Mouse (Mus musculus) embryo, embryonic 11.5 days (tissue): ENCODE measurements around the gene Edc3.
"Not testable (repeated sequence)": the region's sequence is repeated elsewhere in the genome, so short reads cannot be mapped to it uniquely, and the experiment has no call there.

Experiments used
- DNase-seq: peaks from one replicate; pipeline ENCODE4 v3.0.0-alpha.2; 2012; ENCODE audit warnings: low read depth, low spot score

The Edc3 gene

GRCm38 (mm10) chr9:57698466-57699150 lies 9.7 kb upstream of the Edc3 start:
- no peak for DNase-seq

GRCm38 (mm10) chr9:57706496-57706895 lies 1.8 kb upstream of the Edc3 start:
- no peak for DNase-seq

- DNase-seq, result peak; percentile 14
These were observed 457 bp downstream of the Edc3 start for GRCm38 (mm10) chr9:57708720-57709274.

GRCm38 (mm10) chr9:57710214-57710613 lies 1.9 kb downstream of the Edc3 start:
- not testable (repeated sequence) for DNase-seq

GRCm38 (mm10) chr9:57712194-57712593 lies 3.9 kb downstream of the Edc3 start:
- DNase-seq, result no peak

DNA sequence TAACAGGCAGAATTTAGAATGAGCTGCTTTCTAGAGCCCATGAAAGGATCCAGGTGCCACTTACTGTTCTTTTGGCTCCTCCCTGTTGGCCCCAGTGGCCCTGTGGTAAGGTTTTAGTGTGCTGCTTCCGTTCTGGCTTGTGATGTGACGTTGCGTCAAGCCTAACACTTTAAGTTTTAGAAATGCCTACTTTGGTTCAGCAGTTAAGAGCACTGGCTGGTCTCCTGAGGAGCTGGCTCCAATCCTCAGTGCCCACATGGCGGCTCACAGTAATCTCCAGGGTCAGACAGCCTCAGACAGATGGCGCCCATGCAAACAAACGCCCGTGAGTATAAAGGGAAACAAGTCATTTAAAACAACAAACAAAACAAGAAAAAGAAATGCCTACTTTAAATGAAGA lies 10.1 kb downstream of the Edc3 start:
- no peak for DNase-seq

DNA sequence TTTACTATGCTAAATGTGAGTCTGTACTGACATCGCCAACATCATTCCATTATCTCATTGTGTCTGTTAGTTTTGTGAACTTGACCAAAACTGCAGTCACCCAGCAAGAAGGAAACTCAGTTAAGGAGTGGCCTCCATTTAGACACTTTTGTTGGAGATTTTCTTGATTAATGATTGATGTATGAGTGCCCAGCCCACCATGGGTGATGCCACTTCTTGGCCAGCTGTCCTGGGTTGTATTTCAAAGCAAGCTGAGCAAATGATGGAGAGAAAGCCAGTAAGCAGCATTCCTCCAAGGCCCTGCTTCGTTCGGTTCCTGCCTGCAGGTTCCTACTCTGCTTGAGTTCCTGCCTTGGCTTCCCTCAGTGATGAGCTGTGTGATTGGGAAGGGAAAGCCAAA lies 12.4 kb downstream of the Edc3 start:
- no peak for DNase-seq

DNA sequence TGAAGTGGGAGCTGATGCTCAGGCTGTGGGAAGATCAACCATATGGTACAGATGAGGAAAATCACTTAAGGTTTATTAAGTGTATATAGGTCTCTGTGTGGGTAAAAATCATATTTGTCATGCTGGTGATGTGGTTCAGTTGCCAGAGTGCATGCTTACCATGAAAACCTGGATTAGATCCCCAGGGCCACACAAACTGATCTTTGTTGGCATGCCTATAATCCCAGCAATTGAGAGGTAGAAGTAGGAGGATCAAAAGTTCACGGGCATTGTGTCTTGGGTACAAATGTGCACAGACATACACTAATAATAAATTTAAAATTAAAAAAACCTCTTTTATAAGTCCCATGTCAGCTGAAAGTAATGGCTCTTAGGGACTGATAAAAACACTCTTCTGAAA lies 14.0 kb downstream of the Edc3 start:
- no peak for DNase-seq

GRCm38 (mm10) chr9:57723315-57723715 lies 15.0 kb downstream of the Edc3 start:
- DNase-seq, result no peak

DNA sequence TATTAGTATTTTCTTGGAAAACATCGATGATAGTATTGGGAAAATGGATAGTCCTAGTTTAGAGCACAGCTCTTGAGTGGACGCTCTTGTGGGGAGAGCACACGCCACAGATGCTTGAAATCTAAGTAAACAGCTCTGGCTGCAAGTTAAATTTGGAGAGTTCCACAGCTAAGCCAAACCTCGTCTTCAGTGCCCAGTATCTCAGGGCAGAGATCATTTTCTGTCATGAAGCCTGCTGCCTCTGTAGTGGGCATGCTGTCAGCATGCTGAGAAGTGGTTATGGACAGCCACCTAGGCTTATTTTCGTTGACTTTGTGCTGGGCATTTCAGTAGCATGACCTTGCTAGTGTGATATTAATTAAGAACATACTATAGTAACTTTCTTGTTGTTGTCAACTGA lies 15.5 kb downstream of the Edc3 start:
- DNase-seq, result no peak

DNA sequence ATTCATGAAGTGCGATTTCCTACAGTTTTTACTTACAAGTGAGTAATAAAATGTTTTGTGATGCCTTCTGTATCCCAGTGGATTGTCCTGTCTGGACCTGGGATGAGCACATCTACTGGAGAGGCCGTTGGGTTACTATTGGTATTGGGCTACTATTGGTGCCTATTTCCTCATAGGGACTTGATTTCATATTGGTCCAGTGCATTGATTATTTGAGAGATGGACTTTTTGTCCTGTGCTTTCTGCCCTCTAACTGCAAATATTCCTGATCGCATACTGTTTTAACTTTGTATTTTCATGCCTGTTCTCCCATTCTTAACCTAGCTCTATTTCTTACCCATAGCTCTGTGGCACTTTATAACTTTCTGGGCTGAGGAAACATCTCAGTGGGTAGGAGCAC lies 16.4 kb downstream of the Edc3 start:
- no peak for DNase-seq

DNA sequence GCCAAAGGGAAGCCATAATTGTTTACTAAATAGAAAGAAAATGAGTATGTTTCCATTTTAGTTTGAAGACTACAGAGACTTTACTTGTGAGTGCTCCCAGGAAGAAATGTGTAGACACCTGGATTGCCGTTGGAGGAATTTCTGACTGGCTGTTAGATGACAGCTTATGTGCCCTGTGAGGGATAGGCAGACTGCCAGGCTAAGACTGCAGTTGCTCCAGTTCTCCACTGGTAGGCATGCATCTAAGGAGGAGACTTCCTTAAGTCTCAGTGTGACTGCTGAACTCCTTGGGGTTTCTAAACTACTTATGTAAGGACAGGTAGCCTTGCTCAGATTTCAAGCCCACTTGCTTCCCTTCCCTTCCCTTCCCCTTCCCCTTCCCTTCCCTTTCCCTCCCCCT lies 20.0 kb downstream of the Edc3 start:
- DNase-seq, result no peak

DNA sequence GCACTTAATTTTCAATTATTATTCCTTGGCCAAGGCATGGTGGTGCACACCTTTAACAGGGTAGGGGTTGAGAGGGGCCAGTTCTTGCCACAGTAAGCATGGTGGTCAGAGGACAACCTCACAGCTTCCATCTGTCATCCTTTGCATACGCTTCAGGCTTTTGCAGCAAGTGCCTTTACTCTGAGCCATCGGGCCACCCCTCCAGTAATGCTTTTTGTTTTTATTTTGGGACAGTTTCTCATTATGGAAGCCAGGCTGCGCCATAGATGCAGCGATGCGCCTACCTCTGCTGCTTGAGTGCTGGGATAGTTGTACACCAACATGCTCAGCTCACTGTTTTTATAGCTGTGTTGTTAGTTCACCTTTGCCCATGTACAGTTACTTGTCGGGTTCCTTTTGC lies 25.3 kb downstream of the Edc3 start:
- no peak for DNase-seq

DNA sequence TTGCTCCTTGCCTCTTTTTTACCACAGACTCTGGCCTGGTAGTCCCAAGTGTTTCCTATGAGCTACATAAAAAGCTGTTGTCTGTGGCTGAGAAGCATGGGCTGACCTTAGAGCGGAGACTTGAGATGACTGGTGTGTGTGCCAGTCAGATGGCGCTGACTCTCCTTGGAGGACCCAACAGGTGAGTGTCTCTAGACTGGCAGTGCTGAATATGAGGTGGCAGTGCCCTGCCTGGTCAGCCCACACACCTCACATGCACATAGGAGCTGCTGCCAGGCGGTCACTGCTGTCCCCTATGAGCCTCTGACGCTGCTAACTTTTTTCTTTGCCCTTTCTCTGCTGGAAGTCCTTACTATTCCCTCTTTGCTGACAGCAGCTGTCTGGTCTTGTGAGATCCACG lies 31.5 kb downstream of the Edc3 start:
- DNase-seq, result no peak

DNA sequence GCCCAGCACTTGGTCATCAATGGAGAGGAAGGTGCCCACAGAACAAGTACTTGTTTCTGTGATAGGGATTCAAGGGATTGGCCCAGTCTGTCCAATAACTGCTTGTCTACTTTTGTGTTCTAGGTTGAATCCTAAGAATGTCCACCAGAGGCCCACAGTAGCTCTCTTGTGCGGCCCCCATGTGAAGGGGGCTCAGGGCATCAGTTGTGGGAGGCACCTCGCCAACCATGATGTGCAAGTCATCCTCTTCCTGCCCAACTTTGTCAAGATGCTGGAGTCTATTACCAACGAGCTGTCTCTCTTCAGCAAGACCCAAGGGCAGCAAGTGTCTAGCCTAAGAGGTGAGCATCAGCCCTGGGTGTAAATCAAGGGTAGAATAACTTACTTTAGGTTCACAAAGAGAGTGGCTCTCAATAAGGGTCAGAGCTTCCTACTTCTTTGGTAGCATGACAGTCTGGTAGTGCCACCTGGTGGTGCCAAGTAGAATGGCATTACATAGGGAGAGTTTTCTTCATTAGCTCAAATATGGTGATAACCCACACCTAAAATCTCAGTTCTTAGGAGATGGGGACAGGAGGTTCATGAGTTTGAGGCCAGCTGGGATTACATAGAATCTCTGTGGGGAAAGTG lies 36.2 kb downstream of the Edc3 start:
- DNase-seq, result peak; percentile 48

DNA sequence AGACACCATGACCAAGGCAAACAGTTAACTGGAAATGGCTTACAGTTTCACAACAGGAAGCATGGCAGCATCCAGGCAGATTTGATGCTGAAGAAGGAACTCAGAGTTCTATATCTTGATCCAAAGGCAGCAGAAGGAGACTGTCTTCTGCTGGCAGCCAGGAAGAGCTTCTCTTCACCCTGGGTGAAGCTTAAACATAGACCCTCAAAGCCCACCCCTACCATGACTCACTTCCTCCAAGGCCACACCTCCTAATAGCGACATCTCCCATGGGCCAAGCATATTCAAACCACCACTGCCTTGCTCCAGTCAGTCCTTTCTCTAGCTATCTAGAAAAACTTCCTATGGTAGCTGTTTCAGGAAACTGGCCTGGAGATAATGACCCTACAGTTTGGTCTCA lies 38.7 kb downstream of the Edc3 start:
- no peak for DNase-seq

- no peak for DNase-seq
These were observed 39.8 kb downstream of the Edc3 start for GRCm38 (mm10) chr9:57748137-57748536.

DNA sequence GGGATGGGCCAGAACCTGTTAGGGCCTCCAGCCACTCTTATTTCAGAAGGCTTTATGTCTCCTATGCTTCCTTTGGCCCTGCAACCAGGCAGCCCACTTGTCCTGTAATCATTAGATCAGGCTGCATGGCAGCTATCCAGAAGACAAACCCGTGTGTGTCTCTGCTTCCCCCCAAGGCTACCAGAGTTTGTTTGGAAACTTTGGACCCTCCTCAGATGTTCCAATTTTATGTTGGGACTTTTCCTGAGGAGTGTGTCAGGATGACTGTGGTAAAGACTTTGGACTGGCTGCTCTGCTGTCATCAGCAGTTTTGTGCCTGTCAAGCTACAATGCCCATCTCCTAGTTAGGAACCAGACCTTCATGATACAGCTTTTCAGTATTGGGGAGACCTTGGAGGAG lies 40.5 kb downstream of the Edc3 start:
- DNase-seq, result no peak

GRCm38 (mm10) chr9:57750901-57751300 lies 42.6 kb downstream of the Edc3 start:
- no peak for DNase-seq

GRCm38 (mm10) chr9:57757578-57757977 lies 49.2 kb downstream of the Edc3 start:
- no peak for DNase-seq

DNA sequence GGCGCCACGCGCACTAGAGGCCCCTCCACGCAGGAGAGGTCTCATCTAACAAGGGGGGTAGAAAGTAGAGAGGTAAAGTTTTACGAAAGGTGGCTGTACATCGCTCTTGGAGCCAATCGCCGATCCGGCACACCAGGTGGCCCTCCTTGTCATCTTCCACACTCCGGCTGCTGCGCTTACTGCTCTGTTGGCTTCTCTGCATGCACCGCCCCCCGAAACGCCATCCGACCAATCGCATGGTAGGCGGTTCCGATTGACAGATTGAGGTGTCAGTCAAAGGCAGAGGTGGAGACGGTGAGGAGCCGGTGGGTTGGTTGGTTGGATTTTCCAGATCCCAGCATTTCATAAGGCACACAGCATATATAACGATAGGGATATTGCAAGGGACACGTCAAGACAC lies 50.2 kb downstream of the Edc3 start:
- no peak for DNase-seq

GRCm38 (mm10) chr9:57759289-57759688 lies 50.9 kb downstream of the Edc3 start:
- peak; percentile 43 for DNase-seq

- DNase-seq, result no peak
These were observed 52.2 kb downstream of the Edc3 start for GRCm38 (mm10) chr9:57760416-57761146.
